Mouse (Mus musculus) lung, embryonic 16.5 days (tissue): Measurements from ENCODE around the gene Cmip. TPM values are rescaled to one million over a fixed set of nuclear protein-coding genes. Genes with fewer than 3 reads are reported as not detected.

Source experiments
- ATAC-seq: fragments of 200-750 bp; cut with Nextera tagmentation; 2 replicates; pipeline ENCODE4 v1.8.0; 2017; ENCODE audit warnings: low read depth, mild to moderate bottlenecking, moderate library complexity
- H3K27ac ChIP-seq: fragments of 300-500 bp; sonication (generic); 2 replicates; pipeline ENCODE4 v1.5.1; 2014; ENCODE audit warnings: mild to moderate bottlenecking, control low read depth, low read length
- H3K27me3 ChIP-seq: fragments of 300-500 bp; sonication (generic); 2 replicates; pipeline ENCODE4 v1.6.1; 2014; ENCODE audit warnings: low read depth, low read length, mixed read lengths; ENCODE audit not compliant: control insufficient read depth, insufficient read depth
- H3K36me3 ChIP-seq: fragments of 300-500 bp; sonication (generic); 2 replicates; pipeline ENCODE4 v1.6.1; 2014; ENCODE audit warnings: low read length; ENCODE audit not compliant: control insufficient read depth, insufficient read depth
- H3K4me1 ChIP-seq: fragments of 300-500 bp; sonication (generic); replicated peaks from 2 replicates; pipeline ENCODE4 v1.6.1; 2014; ENCODE audit warnings: low read length, mixed read lengths; ENCODE audit not compliant: control insufficient read depth, insufficient read depth
- H3K4me2 ChIP-seq: fragments of 300-500 bp; sonication (generic); 2 replicates; pipeline ENCODE4 v1.6.1; 2014; ENCODE audit warnings: low read depth, low read length, control low read depth
- H3K4me3 ChIP-seq: fragments of 300-500 bp; sonication (generic); 2 replicates; pipeline ENCODE4 v1.5.1; 2014; ENCODE audit warnings: mild to moderate bottlenecking, low read length, control low read depth
- H3K9ac ChIP-seq: fragments of 300-500 bp; sonication (generic); 2 replicates; pipeline ENCODE4 v1.6.1; 2014; ENCODE audit warnings: low read length, control low read depth
- H3K9me3 ChIP-seq: fragments of 300-500 bp; sonication (generic); 2 replicates; pipeline ENCODE4 v1.6.1; 2016; ENCODE audit warnings: low read length; ENCODE audit not compliant: control insufficient read depth
- WGBS: fragments of 180-500 bp; shearing (Covaris S2); extraction: QIAGEN DNeasy Blood & Tissue Kit; methylation state at CpG from one replicate; pipeline ENCODE4 v1.1.7; 2014; 5-methylcytosine and 5-hydroxymethylcytosine counted together
- polyA plus RNA-seq: library from polyadenylated mRNA; unstranded; fragments of >200 nt; fragmentation: Nextera tagmentation; extraction: Ambion mirVana; gene quantifications from 2 replicates; pipeline ENCODE4 v1.2.1, GENCODE M21; 2015

Gene Cmip
- polyA plus RNA-seq, 1 experiment from 2014 or later, result 11.3 TPM

DNA sequence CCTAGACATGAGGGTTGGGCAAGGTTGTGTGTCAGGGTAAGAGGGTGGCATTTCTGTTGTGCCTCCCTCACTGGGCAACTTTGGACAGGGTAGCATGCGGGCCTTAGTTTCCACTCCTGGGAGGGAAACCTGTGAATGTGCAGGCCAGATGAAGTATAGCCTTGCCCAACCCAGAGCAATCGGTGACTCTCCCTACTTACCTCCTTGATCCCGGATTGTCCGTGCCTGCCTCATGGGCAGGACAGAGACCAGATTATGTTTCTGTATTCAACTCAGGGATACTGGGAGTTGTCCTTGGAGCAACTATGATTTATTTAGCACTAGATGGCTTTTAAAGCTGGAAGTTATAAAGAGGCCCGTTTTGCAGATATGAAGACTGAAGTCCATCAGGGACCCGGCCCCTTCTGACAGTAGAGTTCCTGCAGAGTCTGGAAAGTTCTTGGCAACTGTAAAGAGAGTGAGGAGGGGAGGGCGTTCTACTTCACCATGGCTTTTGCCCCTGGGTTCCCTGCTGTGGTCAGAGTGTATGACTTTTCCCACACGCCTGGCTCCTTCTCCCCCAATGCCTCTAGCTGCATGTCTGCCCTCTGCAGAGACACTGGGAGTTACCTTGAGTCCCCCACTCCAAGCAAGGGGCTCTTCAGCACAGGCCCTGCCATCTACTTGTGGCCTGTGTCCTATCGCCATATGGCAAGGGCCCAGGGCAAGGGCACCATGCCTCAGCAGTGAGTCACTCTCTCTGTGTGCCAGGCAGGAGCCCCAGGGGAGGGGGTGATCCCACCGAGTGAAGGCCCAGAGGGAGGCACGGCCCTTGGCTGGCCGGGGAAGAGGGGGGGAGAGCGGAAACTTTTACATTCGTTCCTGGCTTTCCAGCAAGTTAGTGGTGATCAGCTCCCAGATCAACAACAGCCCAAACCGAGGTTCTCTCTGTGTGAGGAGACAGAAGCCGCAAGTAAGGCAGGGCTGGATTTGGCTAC is 100.9 kb downstream of the Cmip start:
- Histone ChIP-seq H3K27ac (no peak overlapping the region), H3K36me3 (no peaks in the 10 kb centered on the region), H3K27me3 (no peaks in the 10 kb centered on the region), H3K4me1 (peaks cover 18% of the 10 kb centered on the region), H3K4me2 (no peak overlapping the region), H3K9me3 (no peaks in the 10 kb centered on the region), H3K9ac (no peak overlapping the region), H3K4me3 (no peak overlapping the region)
- no peak for ATAC-seq
- WGBS, result 88% methylated on average over 16 of the region's 16 CpGs

DNA sequence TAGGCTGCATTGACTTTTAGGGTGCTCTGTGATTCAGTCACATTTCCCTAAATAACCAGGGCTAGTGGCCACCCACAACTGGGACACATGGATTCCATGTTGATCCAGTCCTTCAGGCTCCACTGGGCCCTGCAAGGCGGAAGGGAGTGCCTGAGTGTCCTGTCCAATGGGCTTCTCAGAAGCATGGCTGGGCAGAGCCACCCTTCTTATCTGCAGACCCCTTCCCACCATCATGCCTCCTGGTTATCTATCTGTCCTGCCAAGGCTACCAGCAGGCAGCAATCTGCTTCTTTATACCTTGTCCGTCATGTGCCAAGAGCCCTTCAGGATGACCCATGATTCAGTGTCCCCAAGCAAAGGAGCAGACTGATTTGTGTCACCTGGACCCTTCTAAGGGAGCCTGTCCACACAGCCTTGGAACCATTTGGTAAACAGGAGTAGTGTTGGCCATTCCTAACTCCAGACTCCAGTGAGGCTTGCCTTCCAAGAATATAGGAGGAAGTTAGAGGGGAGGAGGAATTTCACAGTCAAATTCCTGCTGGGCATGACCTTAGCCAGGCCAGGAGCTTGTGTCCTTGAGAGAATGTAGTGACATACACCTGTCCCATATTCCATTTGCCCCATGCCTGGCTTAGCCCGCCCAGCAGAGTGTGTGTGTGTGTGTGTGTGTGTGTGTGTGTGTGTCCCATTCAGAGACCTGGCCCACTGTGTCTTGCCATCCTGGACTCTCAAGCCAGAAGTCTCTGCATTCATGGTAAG is 103.5 kb downstream of the Cmip start:
- H3K27ac ChIP-seq, result no peak overlapping the region
- ATAC-seq, result no peak
- peaks cover 23% of the 10 kb centered on the region for H3K4me1 ChIP-seq

GRCm38 (mm10) chr8:117361595-117362437 is 105.0 kb downstream of the Cmip start:
- Histone ChIP-seq H3K4me3 (no peak overlapping the region), H3K27me3 (no peaks in the 10 kb centered on the region), H3K9ac (no peak overlapping the region; the same call in 1 of the 2 replicates), H3K4me1 (peaks cover 26% of the 10 kb centered on the region), H3K9me3 (no peaks in the 10 kb centered on the region), H3K4me2 (no peak overlapping the region), H3K36me3 (no peaks in the 10 kb centered on the region), H3K27ac (peak overlapping the region; percentile 58)
- ATAC-seq, result peak; percentile 51
- 40% methylated on average over 12 of the region's 12 CpGs for WGBS

More for the DNA sequence above, 103.5 kb downstream of the Cmip start:
- no peaks in the 10 kb centered on the region for H3K36me3 ChIP-seq
- WGBS, result 93% methylated on average over 3 of the region's 3 CpGs
- no peak overlapping the region for H3K9ac ChIP-seq
- H3K4me3 ChIP-seq, result no peak overlapping the region
- no peaks in the 10 kb centered on the region for H3K27me3 ChIP-seq
- H3K9me3 ChIP-seq, result no peaks in the 10 kb centered on the region
- H3K4me2 ChIP-seq, result no peak overlapping the region

GRCm38 (mm10) chr8:117362438-117362726 is 105.5 kb downstream of the Cmip start:
- Histone ChIP-seq H3K27ac (peak overlapping the region; percentile 58; the same call in 1 of the 2 replicates), H3K4me2 (no peak overlapping the region), H3K36me3 (no peaks in the 10 kb centered on the region), H3K27me3 (no peaks in the 10 kb centered on the region), H3K4me3 (no peak overlapping the region), H3K9me3 (no peaks in the 10 kb centered on the region), H3K4me1 (peaks cover 31% of the 10 kb centered on the region), H3K9ac (no peak overlapping the region; the same call in 1 of the 2 replicates)
- whole genome bisulfite sequencing, result 11% methylated on average over 2 of the region's 2 CpGs
- peak; percentile 26; the same call in 1 of the 2 replicates for ATAC-seq

DNA sequence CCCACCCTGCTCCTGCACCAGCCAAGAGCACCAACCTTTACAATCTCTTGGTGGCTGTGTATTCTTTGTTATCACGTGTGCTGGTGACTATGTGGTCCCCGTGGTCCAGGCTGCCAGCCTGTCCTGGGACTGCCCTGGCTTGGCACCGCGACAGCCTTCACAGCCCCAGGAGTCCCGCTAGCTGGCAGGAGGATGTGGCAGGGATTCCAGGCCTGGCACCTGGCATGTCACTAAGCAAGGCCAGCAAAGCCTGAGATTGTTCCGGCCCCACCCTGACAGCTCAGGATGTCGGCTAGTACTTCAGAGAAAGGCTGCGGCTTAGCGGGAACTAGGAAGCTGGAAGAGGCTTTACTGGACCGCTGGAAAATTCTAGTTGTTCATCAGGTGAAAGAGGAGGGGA is 106.4 kb downstream of the Cmip start:
- Histone ChIP-seq H3K9ac (no peak overlapping the region), H3K9me3 (no peaks in the 10 kb centered on the region), H3K27ac (no peak overlapping the region), H3K4me2 (no peak overlapping the region), H3K4me3 (no peak overlapping the region), H3K36me3 (no peaks in the 10 kb centered on the region), H3K4me1 (peaks cover 40% of the 10 kb centered on the region), H3K27me3 (no peaks in the 10 kb centered on the region)
- no peak for ATAC-seq
- WGBS, result 58% methylated on average over 10 of the region's 10 CpGs

DNA sequence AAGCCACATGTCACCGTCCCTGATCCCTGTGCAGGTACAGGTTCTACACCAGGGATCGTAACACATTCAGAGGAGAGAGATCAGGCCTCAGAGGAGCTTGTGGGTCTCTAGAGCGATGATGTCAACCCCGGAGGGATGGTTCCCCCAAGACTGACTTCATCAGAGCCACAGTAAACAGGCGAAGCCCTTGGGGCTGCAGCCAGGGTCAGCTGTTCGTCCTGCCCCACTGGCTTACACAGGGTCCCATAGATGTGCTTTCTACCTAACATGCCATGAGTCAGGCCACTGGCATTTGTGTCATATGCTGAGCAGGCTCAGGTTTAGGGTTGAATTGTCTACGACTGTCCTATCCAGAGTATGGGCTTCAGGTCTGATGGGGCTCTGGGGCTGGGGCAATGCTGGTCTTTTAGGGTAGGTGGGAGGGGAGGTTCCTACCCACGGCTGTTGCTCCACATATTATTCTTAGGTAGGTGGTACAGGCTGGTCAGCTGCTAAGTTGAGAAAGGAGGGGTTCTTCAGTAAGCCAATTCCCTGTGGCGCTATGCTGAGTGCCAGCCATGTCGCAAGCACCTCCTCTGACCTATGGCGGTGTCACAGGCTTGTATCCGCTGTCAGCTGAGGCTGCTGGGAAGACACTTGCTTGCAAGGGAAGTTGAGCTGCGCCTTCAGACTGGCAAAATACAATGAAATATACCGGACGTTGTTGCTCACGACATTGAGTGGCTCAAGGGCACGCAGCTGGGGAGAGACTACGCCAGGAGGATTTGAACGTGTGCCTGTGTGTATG is 107.7 kb downstream of the Cmip start:
- no peak for ATAC-seq
- H3K9me3 ChIP-seq, result no peaks in the 10 kb centered on the region
- no peaks in the 10 kb centered on the region for H3K27me3 ChIP-seq
- peaks cover 53% of the 10 kb centered on the region for H3K4me1 ChIP-seq
- no peak overlapping the region for H3K4me3 ChIP-seq
- H3K36me3 ChIP-seq, result no peaks in the 10 kb centered on the region
- WGBS, result 66% methylated on average over 19 of the region's 19 CpGs
- H3K27ac ChIP-seq, result no peak overlapping the region
- H3K9ac ChIP-seq, result no peak overlapping the region
- no peak overlapping the region for H3K4me2 ChIP-seq

DNA sequence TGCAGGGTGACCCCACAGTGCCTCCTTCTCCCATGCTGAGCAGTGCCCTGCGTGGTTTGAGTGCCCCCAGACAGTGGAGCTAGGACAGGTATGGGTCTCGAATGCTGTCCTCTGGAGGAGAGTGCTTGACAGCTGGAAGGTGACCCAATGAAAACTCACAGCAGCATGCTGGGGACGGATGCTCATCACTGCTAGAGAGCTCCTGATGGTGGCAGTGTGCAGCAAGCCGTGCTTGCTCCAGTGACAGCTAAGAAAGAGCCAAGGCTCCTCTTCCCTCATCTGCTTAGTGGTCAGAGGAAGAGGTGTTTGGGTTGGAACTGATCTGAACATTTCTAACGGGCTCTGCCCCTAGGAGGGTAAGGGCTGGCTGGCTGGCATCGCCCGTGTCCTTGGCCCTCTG is 109.6 kb downstream of the Cmip start:
- ATAC-seq, result no peak
- Histone ChIP-seq H3K27ac (0 out of 2 replicates have a peak overlapping the region, but pooled peaks have one; percentile 34), H3K4me3 (no peak overlapping the region), H3K4me2 (no peak overlapping the region), H3K27me3 (no peaks in the 10 kb centered on the region), H3K9ac (no peak overlapping the region), H3K9me3 (no peaks in the 10 kb centered on the region), H3K4me1 (peaks cover 67% of the 10 kb centered on the region), H3K36me3 (no peaks in the 10 kb centered on the region)
- 47% methylated on average over 7 of the region's 7 CpGs for WGBS

DNA sequence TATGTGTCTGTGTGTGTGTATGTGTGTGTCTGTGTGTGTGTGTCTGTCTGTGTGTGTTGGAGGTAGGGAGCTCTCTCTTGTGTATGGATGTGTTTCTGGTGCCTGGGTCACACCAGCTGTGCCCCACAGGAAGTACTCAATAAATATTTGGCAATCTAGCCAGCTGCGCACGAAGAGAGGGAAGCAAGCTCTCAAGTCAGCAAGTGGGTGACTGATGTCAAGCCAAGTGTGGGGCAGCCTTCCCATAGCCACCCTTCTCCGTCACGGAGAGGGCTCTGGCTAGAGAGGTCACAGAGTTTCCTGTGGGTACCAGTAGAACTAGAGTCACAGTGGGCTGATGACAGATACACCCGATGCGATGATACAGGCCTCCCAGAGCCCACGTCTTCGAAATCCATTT is 110.6 kb downstream of the Cmip start:
- H3K27me3 ChIP-seq, result no peaks in the 10 kb centered on the region
- H3K27ac ChIP-seq, result no peak overlapping the region
- peaks cover 60% of the 10 kb centered on the region for H3K4me1 ChIP-seq
- H3K36me3 ChIP-seq, result no peaks in the 10 kb centered on the region
- peak; percentile 41; the same call in 1 of the 2 replicates for ATAC-seq
- H3K9me3 ChIP-seq, result no peaks in the 10 kb centered on the region
- WGBS, result 30% methylated on average over 8 of the region's 8 CpGs
- no peak overlapping the region for H3K4me2 ChIP-seq
- H3K9ac ChIP-seq, result no peak overlapping the region
- no peak overlapping the region for H3K4me3 ChIP-seq
